Mouse (Mus musculus) hematopoietic stem cell, adult 5-6 weeks (primary cell): ENCODE results near the gene Nckap5. TPM values are rescaled to one million over a fixed set of nuclear protein-coding genes. Genes with fewer than 3 reads are reported as not detected.
A peak's percentile ranks its signal among the peaks of the same experiment; 100 is the strongest.

ENCODE experiments used
- ATAC-seq, 2 experiments: fragments of 125-278 bp in 1 of 2; replicated peaks in 1 of 2; 2 replicates each; pipeline ENCODE4 v1.8.0; 2016 to 2017; ENCODE audit warnings: inconsistent platforms in 2 of 2, mild to moderate bottlenecking in 2 of 2, moderate number of reproducible peaks in 2 of 2, low read depth in 1 of 2, moderate TSS enrichment in 1 of 2; ENCODE audit not compliant: low FRiP score in 2 of 2, poor library complexity in 2 of 2, severe bottlenecking in 2 of 2, insufficient read depth in 1 of 2, low TSS enrichment in 1 of 2
- total RNA-seq: library from RNA; stranded (forward); fragments of 172-1452, 232-1000 nt; gene quantifications from 2 replicates; pipeline ENCODE4 v1.2.3, GENCODE M21; 2017

The Nckap5 gene
- total RNA-seq, 1 experiment from 2014 or later = not detected

GRCm38 (mm10) chr1:126737554-126738290, 92.9 kb downstream of the Nckap5 start:
- peak; percentile 62 to 68 for ATAC-seq

GRCm38 (mm10) chr1:126731691-126732090, 98.9 kb downstream of the Nckap5 start:
- no peak for ATAC-seq

GRCm38 (mm10) chr1:126726400-126727055, 104.1 kb downstream of the Nckap5 start:
- ATAC-seq = no peak

- ATAC-seq = no peak
Observed at GRCm38 (mm10) chr1:126725628-126726367, 104.8 kb downstream of the Nckap5 start.

GRCm38 (mm10) chr1:126721917-126722316, 108.7 kb downstream of the Nckap5 start:
- no peak for ATAC-seq

- ATAC-seq = no peak
Observed at GRCm38 (mm10) chr1:126719733-126720348, 110.8 kb downstream of the Nckap5 start.

GRCm38 (mm10) chr1:126706611-126707010, 124.0 kb downstream of the Nckap5 start:
- no peak for ATAC-seq

- no peak for ATAC-seq
Observed at GRCm38 (mm10) chr1:126700978-126701320, 129.7 kb downstream of the Nckap5 start.

- no peak for ATAC-seq
Observed at GRCm38 (mm10) chr1:126700063-126700977, 130.3 kb downstream of the Nckap5 start.

- ATAC-seq = no peak
Observed at GRCm38 (mm10) chr1:126693585-126693984, 137.0 kb downstream of the Nckap5 start.

GRCm38 (mm10) chr1:126688593-126688992, 142.0 kb downstream of the Nckap5 start:
- ATAC-seq = no peak

GRCm38 (mm10) chr1:126686678-126687077, 143.9 kb downstream of the Nckap5 start:
- ATAC-seq = no peak

GRCm38 (mm10) chr1:126683621-126684445, 146.8 kb downstream of the Nckap5 start:
- no peak for ATAC-seq

GRCm38 (mm10) chr1:126681773-126682172, 148.8 kb downstream of the Nckap5 start:
- ATAC-seq = no peak

- ATAC-seq = no peak
Observed at GRCm38 (mm10) chr1:126679348-126679747, 151.3 kb downstream of the Nckap5 start.

- ATAC-seq = no peak
Observed at GRCm38 (mm10) chr1:126677280-126677679, 153.3 kb downstream of the Nckap5 start.
